Mouse (Mus musculus) stomach, postnatal 0 days (tissue): ENCODE measurements around the gene Lyrm7.

ENCODE experiments used
- CTCF ChIP-seq: IDR thresholded peaks from 2 replicates; pipeline ENCODE4 v1.5.1; 2016; ENCODE audit warnings: antibody characterized with exemption, low read depth, mild to moderate bottlenecking, moderate library complexity
- EP300 ChIP-seq: optimal IDR thresholded peaks from 2 replicates; pipeline ENCODE3; 2016; ENCODE audit warnings: antibody characterized with exemption

GRCm38 (mm10) chr11:54786858-54787487 lies 73.7 kb downstream of the Lyrm7 start:
- TF ChIP-seq CTCF (no peak), EP300 (no peak)
